Comparison of ENCODE assay signal across 31 mouse cellular contexts in the genomic region with DNA sequence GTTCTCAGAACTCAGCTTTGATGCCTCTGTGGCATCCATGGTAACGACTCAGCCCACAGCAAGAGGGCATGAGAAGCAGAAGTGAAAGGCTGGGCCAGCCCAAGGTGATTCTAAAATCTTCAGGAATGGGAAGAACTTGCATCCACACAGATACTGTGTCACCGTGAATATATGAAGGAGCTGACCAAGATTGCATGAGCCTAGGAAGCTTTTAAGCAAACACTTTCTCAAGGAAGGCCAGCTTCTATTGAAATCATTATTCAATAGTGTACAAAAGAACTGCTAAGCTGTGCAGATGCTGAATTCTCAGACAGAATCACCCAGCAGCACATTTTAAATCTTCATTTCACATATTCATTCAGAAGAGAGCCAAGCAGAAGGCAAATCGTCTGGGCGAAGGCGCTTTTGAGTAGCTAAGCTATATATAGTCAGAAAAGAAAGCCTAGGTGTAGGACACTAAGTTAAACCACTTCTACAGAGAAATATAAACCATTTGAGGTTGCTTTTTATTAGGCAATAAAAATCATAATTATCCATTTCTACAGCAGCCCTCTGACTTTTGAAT.
DNase-seq lines count a peak whose midpoint lies in the region; ATAC-seq and TF ChIP-seq lines count a peak whose summit lies in the region.
"Had no signal": no experiment of that assay in that cellular context is flagged by ENCODE, and none has a peak within 500 bp of the region (broad histone marks: within the 10 kb centered on the region; RNA-seq: fewer than 3 reads in every experiment).

No protein-coding gene starts in this region.

- H3K9me3 ChIP-seq in midbrain, embryonic 10.5 days (replicated peaks) = no peaks in the 10 kb centered on the region
- no peaks in the 10 kb centered on the region for H3K9me3 ChIP-seq in midbrain, embryonic 13.5 days
- no peaks in the 10 kb centered on the region for H3K9me3 ChIP-seq in midbrain, embryonic 12.5 days
- no peaks in the 10 kb centered on the region for H3K9me3 ChIP-seq in kidney, embryonic 15.5 days (replicated peaks)
- H3K9me3 ChIP-seq: heart, embryonic 13.5 days; hindbrain, embryonic 10.5 days; hindbrain, embryonic 15.5 days; limb, embryonic 13.5 days; lung, embryonic 15.5 days; megakaryocyte, embryonic 14.5 days; neural tube, embryonic 15.5 days had no signal

- no peak overlapping the region for H3K4me3 ChIP-seq in layer of hippocampus, adult 2 months
- no peak overlapping the region for H3K4me3 ChIP-seq in midbrain, embryonic 10.5 days
- no peak overlapping the region for H3K4me3 ChIP-seq in midbrain, embryonic 13.5 days (replicated peaks)
- no peak overlapping the region for H3K4me3 ChIP-seq in midbrain, embryonic 12.5 days
- no peak overlapping the region for H3K4me3 ChIP-seq in kidney, embryonic 15.5 days (replicated peaks)
- H3K4me3 ChIP-seq: heart, embryonic 13.5 days; hindbrain, embryonic 10.5 days; hindbrain, embryonic 15.5 days; limb, embryonic 13.5 days; lung, embryonic 15.5 days; megakaryocyte, embryonic 14.5 days; neural tube, embryonic 15.5 days had no signal

- peaks cover 9% of the 10 kb centered on the region; the same call in 1 of the 2 replicates for H3K4me1 ChIP-seq in midbrain, embryonic 10.5 days
- H3K4me1 ChIP-seq in midbrain, embryonic 13.5 days (replicated peaks) = 0 out of 2 replicates have a peak, but pooled peaks cover 6% of the 10 kb centered on the region
- H3K4me1 ChIP-seq in midbrain, embryonic 12.5 days = peaks cover 5% of the 10 kb centered on the region; the same call in 1 of the 2 replicates
- no peaks in the 10 kb centered on the region for H3K4me1 ChIP-seq in kidney, embryonic 15.5 days
- H3K4me1 ChIP-seq: heart, embryonic 13.5 days; hindbrain, embryonic 10.5 days; hindbrain, embryonic 15.5 days; limb, embryonic 13.5 days; lung, embryonic 15.5 days; megakaryocyte, embryonic 14.5 days; neural tube, embryonic 15.5 days had no signal

- peak overlapping the region; percentile 44; the same call in 1 of the 2 replicates for H3K27ac ChIP-seq in layer of hippocampus, adult 2 months
- H3K27ac ChIP-seq in midbrain, embryonic 10.5 days (replicated peaks) = peak overlapping the region; percentile 24; the same call in 1 of the 2 replicates
- H3K27ac ChIP-seq in midbrain, embryonic 13.5 days = no peak overlapping the region; the same call in 1 of the 2 replicates
- H3K27ac ChIP-seq in midbrain, embryonic 12.5 days (replicated peaks) = peak overlapping the region; percentile 6; the same call in 1 of the 2 replicates
- H3K27ac ChIP-seq in kidney, embryonic 15.5 days = no peak overlapping the region
- H3K27ac ChIP-seq: heart, embryonic 13.5 days; hindbrain, embryonic 10.5 days; hindbrain, embryonic 15.5 days; limb, embryonic 13.5 days; lung, embryonic 15.5 days; neural tube, embryonic 15.5 days had no signal

- no peak overlapping the region for H3K9ac ChIP-seq in midbrain, embryonic 13.5 days (replicated peaks)
- no peak overlapping the region for H3K9ac ChIP-seq in midbrain, embryonic 12.5 days (replicated peaks)
- H3K9ac ChIP-seq in kidney, embryonic 15.5 days = no peak overlapping the region
- H3K9ac ChIP-seq: heart, embryonic 13.5 days; hindbrain, embryonic 15.5 days; limb, embryonic 13.5 days; lung, embryonic 15.5 days; neural tube, embryonic 15.5 days had no signal

- H3K36me3 ChIP-seq in midbrain, embryonic 10.5 days = no peaks in the 10 kb centered on the region
- H3K36me3 ChIP-seq in midbrain, embryonic 13.5 days = no peaks in the 10 kb centered on the region
- no peaks in the 10 kb centered on the region for H3K36me3 ChIP-seq in midbrain, embryonic 12.5 days
- no peaks in the 10 kb centered on the region for H3K36me3 ChIP-seq in kidney, embryonic 15.5 days
- H3K36me3 ChIP-seq: heart, embryonic 13.5 days; hindbrain, embryonic 10.5 days; hindbrain, embryonic 15.5 days; limb, embryonic 13.5 days; lung, embryonic 15.5 days had no signal

- no peak overlapping the region for H3K4me2 ChIP-seq in midbrain, embryonic 13.5 days (replicated peaks)
- H3K4me2 ChIP-seq in midbrain, embryonic 12.5 days (replicated peaks) = no peak overlapping the region
- no peak overlapping the region for H3K4me2 ChIP-seq in kidney, embryonic 15.5 days
- H3K4me2 ChIP-seq: heart, embryonic 13.5 days; hindbrain, embryonic 15.5 days; limb, embryonic 13.5 days; liver, embryonic 11.5 days; lung, embryonic 15.5 days; neural tube, embryonic 15.5 days had no signal

- no peak for ATAC-seq in midbrain, embryonic 13.5 days
- 0 out of 2 replicates have a peak, but pooled peaks have one; percentile 16 for ATAC-seq in midbrain, embryonic 12.5 days (ENCODE audit: low FRiP score, low read depth)
- no peak for ATAC-seq in kidney, embryonic 15.5 days (replicated peaks; ENCODE audit: low FRiP score)
- ATAC-seq: forebrain, embryonic 14.5 days; inflammation-experienced regulatory T-cells, adult 6 months had no signal

- H3K27me3 ChIP-seq in midbrain, embryonic 10.5 days (ENCODE audit: low read depth, poor library complexity, severe bottlenecking) = no peaks in the 10 kb centered on the region
- H3K27me3 ChIP-seq in midbrain, embryonic 13.5 days = no peaks in the 10 kb centered on the region
- H3K27me3 ChIP-seq in midbrain, embryonic 12.5 days = no peaks in the 10 kb centered on the region
- no peaks in the 10 kb centered on the region for H3K27me3 ChIP-seq in kidney, embryonic 15.5 days
- H3K27me3 ChIP-seq: heart, embryonic 13.5 days; hindbrain, embryonic 15.5 days; limb, embryonic 13.5 days; lung, embryonic 15.5 days; megakaryocyte, embryonic 14.5 days; neural tube, embryonic 15.5 days had no signal

- peak in 1 of 2 experiments; percentile 27 for DNase-seq in layer of hippocampus, adult 2 months (ENCODE audit: low spot score in 2 of 2)
- no peak for DNase-seq in layer of hippocampus, postnatal 36 days
- DNase-seq in midbrain, embryonic 10.5 days (ENCODE audit: low spot score) = no peak
- DNase-seq in telencephalon, adult 2 months (ENCODE audit: low read depth, low spot score) = peak; percentile 60
- DNase-seq in cerebellum, adult 18-20 months = no peak
- DNase-seq: adrenal gland, postnatal 14 days; cerebellum, adult 2 months; cerebellum, postnatal 14 days; gastrocnemius, postnatal 10 days; heart, postnatal 14 days; kidney, adult 11 months; kidney, postnatal 36 days; lung, postnatal 4 days; retina, postnatal 1 day; right cerebral cortex, postnatal 25 days; spleen, adult 18-20 months; thymus, adult 18-20 months; thymus, postnatal 25 days had no signal

- 79% methylated on average over 5 of the region's 5 CpGs for WGBS in midbrain, embryonic 10.5 days
- 65% methylated on average over 5 of the region's 5 CpGs for WGBS in midbrain, embryonic 13.5 days
- WGBS in midbrain, embryonic 12.5 days = 77% methylated on average over 5 of the region's 5 CpGs
- WGBS in kidney, embryonic 15.5 days = 92% methylated on average over 5 of the region's 5 CpGs

- no peak for TF ChIP-seq CTCF in layer of hippocampus, adult 2 months (conservative IDR thresholded peaks at IDR 0.05)

Comparison
In these comparisons a context has a peak if more than half of its experiments do, and no peak if none do; other contexts are left out.
1. H3K27ac ChIP-seq: peak in layer of hippocampus, adult 2 months (single experiment), midbrain, embryonic 10.5 days (single experiment) and midbrain, embryonic 12.5 days (single experiment); none in midbrain, embryonic 13.5 days (single experiment) and kidney, embryonic 15.5 days (single experiment).